Mouse (Mus musculus) embryonic fibroblast, embryonic 13.5 days (primary cell): ENCODE results near the gene Stap2.

Source experiments
- CTCF ChIP-seq: IDR thresholded peaks from 2 replicates; pipeline ENCODE4 v1.5.1; 2011; ENCODE audit warnings: mild to moderate bottlenecking, control low read depth, low read length, moderate library complexity, borderline replicate concordance; ENCODE audit not compliant: insufficient read depth
- POLR2A ChIP-seq: IDR thresholded peaks from 2 replicates; pipeline ENCODE4 v1.6.1; 2011; ENCODE audit warnings: low read depth, mild to moderate bottlenecking, control low read depth, low read length, moderate library complexity

GRCm38 (mm10) chr17:55958918-55959728, 46.3 kb downstream of the Stap2 start, which contains the start of gene Yju2:
- no peak for TF ChIP-seq CTCF
- peak; percentile 63 for TF ChIP-seq POLR2A
